Mouse (Mus musculus) lung, embryonic 16.5 days (tissue): ENCODE data around the gene Zfp598. TPM values are rescaled to one million over a fixed set of nuclear protein-coding genes. Genes with fewer than 3 reads are reported as not detected.

Experiments used
- ATAC-seq: fragments of 200-750 bp; cut with Nextera tagmentation; 2 replicates; pipeline ENCODE4 v1.8.0; 2017; ENCODE audit warnings: low read depth, mild to moderate bottlenecking, moderate library complexity
- H3K27ac ChIP-seq: fragments of 300-500 bp; sonication (generic); 2 replicates; pipeline ENCODE4 v1.5.1; 2014; ENCODE audit warnings: mild to moderate bottlenecking, control low read depth, low read length
- H3K27me3 ChIP-seq: fragments of 300-500 bp; sonication (generic); 2 replicates; pipeline ENCODE4 v1.6.1; 2014; ENCODE audit warnings: low read depth, low read length, mixed read lengths; ENCODE audit not compliant: control insufficient read depth, insufficient read depth
- H3K36me3 ChIP-seq: fragments of 300-500 bp; sonication (generic); 2 replicates; pipeline ENCODE4 v1.6.1; 2014; ENCODE audit warnings: low read length; ENCODE audit not compliant: control insufficient read depth, insufficient read depth
- H3K4me1 ChIP-seq: fragments of 300-500 bp; sonication (generic); replicated peaks from 2 replicates; pipeline ENCODE4 v1.6.1; 2014; ENCODE audit warnings: low read length, mixed read lengths; ENCODE audit not compliant: control insufficient read depth, insufficient read depth
- H3K4me2 ChIP-seq: fragments of 300-500 bp; sonication (generic); 2 replicates; pipeline ENCODE4 v1.6.1; 2014; ENCODE audit warnings: low read depth, low read length, control low read depth
- H3K4me3 ChIP-seq: fragments of 300-500 bp; sonication (generic); 2 replicates; pipeline ENCODE4 v1.5.1; 2014; ENCODE audit warnings: mild to moderate bottlenecking, low read length, control low read depth
- H3K9ac ChIP-seq: fragments of 300-500 bp; sonication (generic); 2 replicates; pipeline ENCODE4 v1.6.1; 2014; ENCODE audit warnings: low read length, control low read depth
- H3K9me3 ChIP-seq: fragments of 300-500 bp; sonication (generic); 2 replicates; pipeline ENCODE4 v1.6.1; 2016; ENCODE audit warnings: low read length; ENCODE audit not compliant: control insufficient read depth
- WGBS: fragments of 180-500 bp; shearing (Covaris S2); extraction: QIAGEN DNeasy Blood & Tissue Kit; methylation state at CpG from one replicate; pipeline ENCODE4 v1.1.7; 2014; 5-methylcytosine and 5-hydroxymethylcytosine counted together
- polyA plus RNA-seq: library from polyadenylated mRNA; unstranded; fragments of >200 nt; fragmentation: Nextera tagmentation; extraction: Ambion mirVana; gene quantifications from 2 replicates; pipeline ENCODE4 v1.2.1, GENCODE M21; 2015

Zfp598 gene
- 15.0 and 18.1 TPM in 2 replicates for polyA plus RNA-seq

DNA sequence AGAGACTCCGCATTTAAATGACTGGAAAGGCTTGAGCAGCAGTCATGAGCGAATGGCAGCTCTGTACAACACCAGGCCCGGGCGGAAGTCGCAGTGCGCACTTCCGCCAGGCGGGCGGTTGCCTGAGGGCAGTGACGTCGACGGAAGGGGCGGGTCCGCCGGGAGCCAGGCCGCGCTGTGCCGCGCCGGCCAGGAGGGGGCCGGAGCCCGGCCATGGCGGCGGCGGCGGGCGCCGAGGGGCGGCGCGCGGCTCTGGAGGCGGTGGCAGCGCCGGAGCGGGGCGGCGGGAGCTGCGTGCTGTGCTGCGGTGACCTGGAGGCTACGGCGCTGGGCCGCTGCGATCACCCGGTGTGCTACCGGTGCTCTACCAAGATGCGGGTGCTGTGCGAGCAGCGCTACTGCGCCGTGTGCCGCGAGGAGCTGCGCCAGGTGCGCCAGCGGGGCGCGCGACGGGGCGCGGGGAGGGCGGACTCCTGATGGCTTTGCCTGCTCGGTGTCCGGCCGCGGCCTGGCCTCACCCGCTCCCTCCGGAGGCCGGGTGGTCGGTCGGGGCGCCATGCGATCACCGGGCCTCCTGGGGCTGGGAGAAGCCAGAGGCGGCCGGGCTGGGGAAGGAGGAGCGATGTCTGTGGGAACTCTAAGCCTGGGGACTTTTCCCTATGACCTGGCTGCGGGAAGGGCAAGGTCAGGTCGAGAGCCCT lies at the start of gene Zfp598:
TSS of gene Zfp598 (plus strand) at position 143 of the 701 bp plus-strand sequence.
- peak; percentile 99 for ATAC-seq
- H3K9me3 ChIP-seq: no peaks in the 10 kb centered on the region
- peak within 1 kb of the TSS; percentile 90 for H3K4me2 ChIP-seq
- no peaks in the 10 kb centered on the region for H3K27me3 ChIP-seq
- H3K4me1 ChIP-seq: peaks cover 26% of the 10 kb centered on the region
- H3K4me3 ChIP-seq: peak within 1 kb of the TSS; percentile 97
- under 1% methylated on average over 29 of the region's 80 CpGs for WGBS
- H3K27ac ChIP-seq: peak within 1 kb of the TSS; percentile 79
- no peaks in the 10 kb centered on the region for H3K36me3 ChIP-seq
- peak within 1 kb of the TSS; percentile 94 for H3K9ac ChIP-seq

DNA sequence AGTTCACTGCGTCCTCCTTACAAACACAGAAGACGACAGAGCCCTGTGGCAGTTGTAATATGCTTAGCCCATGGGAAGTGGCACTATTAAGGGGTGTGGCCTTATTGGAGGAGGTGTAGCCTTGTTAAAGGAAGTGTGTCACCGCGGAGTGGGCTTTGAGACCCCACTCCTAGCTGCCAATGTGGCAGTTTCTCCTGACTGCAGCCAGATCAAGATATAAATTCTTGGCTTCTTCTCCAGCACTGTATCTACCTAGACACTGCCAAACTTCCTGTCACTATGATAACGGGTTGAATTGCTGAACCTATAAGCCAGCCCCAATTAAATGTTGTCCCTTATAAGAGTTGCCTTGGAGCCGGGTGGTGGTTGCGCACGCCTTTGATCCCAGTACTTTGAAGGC lies 44.0 kb upstream of the Zfp598 start:
- Histone ChIP-seq H3K4me3 (no peak overlapping the region), H3K9ac (no peak overlapping the region), H3K4me1 (no peaks in the 10 kb centered on the region), H3K4me2 (no peak overlapping the region), H3K9me3 (no peaks in the 10 kb centered on the region), H3K27ac (no peak overlapping the region), H3K36me3 (peaks cover 33% of the 10 kb centered on the region), H3K27me3 (no peaks in the 10 kb centered on the region)
- 94% methylated on average over 8 of the region's 8 CpGs for WGBS
- no peak for ATAC-seq

DNA sequence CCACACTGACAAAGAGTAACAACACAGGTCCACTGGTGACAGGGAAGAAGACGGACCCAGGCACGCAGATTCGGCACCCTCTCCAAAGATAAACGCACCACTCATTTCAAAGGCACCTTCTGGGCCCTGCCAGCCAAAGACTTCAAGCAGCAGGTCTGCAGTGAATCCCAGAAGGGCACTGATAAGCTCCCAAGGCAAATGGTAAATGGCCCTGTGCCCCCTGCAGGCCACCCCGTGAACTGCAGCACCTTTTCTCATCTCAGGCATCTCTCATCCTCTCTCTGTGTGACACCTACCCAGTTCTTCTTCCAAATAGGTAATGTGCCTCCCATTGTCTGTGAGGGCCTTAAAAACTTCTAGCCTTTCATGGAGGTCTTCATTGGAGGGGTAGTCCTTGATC lies 40.8 kb upstream of the Zfp598 start:
- Histone ChIP-seq H3K4me2 (no peak overlapping the region), H3K27me3 (no peaks in the 10 kb centered on the region), H3K4me1 (peaks cover 12% of the 10 kb centered on the region), H3K4me3 (no peak overlapping the region), H3K9ac (no peak overlapping the region), H3K27ac (no peak overlapping the region), H3K9me3 (no peaks in the 10 kb centered on the region), H3K36me3 (peaks cover 21% of the 10 kb centered on the region; the same call in 1 of the 2 replicates)
- no peak for ATAC-seq
- 30% methylated on average over 5 of the region's 5 CpGs for WGBS

DNA sequence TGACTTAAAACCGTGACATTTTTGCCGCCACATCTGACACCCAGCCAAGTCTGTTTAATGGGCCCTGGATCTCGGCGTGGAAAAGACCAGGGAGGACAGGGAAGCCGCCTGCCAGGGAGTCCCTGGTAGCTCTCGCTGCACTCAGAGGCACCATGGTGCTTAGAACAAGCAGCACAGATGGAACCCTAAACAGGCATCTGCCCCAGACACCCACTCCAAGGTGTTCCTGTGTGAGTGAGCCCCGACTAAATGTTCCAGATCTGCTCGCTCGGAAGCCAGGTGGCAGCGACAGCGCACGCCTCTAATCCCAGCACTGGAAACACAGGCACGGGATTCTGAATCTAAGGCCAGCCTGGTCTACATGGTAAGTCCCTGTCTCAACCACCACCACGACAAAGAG lies 39.4 kb upstream of the Zfp598 start:
- H3K9me3 ChIP-seq: no peaks in the 10 kb centered on the region
- peaks cover 17% of the 10 kb centered on the region for H3K4me1 ChIP-seq
- no peak overlapping the region for H3K9ac ChIP-seq
- WGBS: 87% methylated on average over 14 of the region's 14 CpGs
- H3K27ac ChIP-seq: no peak overlapping the region
- no peaks in the 10 kb centered on the region for H3K27me3 ChIP-seq
- H3K4me3 ChIP-seq: no peak overlapping the region
- H3K36me3 ChIP-seq: peaks cover 14% of the 10 kb centered on the region; the same call in 1 of the 2 replicates
- ATAC-seq: no peak
- H3K4me2 ChIP-seq: no peak overlapping the region

DNA sequence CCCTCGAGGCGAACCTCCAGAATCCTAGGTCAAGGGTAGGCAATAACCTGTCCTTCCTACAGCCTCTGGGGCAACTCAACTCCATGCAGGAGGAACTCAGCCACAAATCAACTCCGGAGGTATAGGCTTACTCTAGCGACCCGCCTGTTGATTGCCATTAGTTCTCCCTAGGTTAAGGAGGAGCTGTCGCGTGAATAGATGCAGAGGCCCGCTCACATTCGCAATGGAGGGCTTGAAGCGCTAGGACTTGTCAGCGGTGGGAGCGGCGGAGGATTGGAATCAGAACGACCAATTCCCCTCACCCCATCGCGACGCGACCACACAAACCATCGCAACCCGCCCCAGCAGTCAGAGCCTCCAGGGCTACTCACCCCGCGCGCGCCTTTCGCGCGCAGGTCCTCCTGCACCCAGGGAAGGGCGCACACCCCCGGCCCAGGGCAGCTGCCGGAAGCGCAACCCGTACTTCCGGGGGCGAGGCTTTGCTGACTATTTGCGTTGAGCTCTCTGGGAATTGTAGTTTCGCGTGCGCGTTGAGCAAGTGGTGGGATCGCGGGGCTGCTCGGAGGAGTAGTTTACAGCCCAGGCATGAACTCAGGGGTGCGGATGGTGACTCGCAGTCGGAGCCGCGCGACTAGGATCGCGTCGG lies 37.2 kb upstream of the Zfp598 start, which contains the start of the genes Tsc2 and Nthl1:
TSS of gene Tsc2 (minus strand) at position 464 of the 646 bp plus-strand sequence.
TSS of gene Nthl1 (plus strand) at position 514 of the 646 bp plus-strand sequence.
- ATAC-seq: peak; percentile 88
- 1% methylated on average over 51 of the region's 51 CpGs for WGBS
- Histone ChIP-seq H3K9me3 (no peaks in the 10 kb centered on the region), H3K4me1 (peaks cover 17% of the 10 kb centered on the region), H3K4me3 (peak within 1 kb of the TSS; percentile 79), H3K36me3 (peaks cover 9% of the 10 kb centered on the region; the same call in 1 of the 2 replicates), H3K4me2 (peak within 1 kb of the TSS; percentile 78), H3K9ac (peak within 1 kb of the TSS; percentile 88), H3K27me3 (no peaks in the 10 kb centered on the region), H3K27ac (peak within 1 kb of the TSS; percentile 97)

DNA sequence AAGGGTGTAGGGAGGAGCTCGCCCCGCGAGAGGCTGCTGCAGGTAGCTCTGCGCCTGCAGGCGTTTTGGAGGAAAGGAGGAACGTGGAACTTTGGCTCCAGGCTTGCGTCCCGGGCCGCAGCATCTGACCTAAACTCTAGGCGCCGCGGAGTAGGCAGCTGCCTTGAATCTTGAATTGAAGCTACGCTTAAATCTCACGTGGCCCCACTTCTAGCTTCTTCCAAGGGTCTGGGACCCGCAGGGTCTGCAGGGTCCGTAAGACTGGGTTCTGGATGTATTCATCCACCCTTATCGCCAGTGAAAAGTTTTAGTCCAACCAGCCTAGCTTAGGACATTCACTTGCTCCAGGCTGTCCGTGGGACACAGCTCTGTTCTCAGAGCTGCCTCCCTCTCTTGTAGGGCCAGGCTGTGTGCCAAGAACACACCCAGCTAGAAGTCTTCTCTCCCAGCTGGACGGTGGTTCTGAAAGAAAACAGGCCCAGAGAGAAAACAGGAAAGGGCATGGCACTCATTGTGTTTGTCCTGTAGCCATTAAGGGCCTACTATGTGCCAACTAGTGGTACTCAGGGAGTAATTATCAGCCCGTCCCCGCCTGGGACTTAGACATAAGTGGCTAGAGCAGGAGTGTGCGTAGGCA lies 36.6 kb upstream of the Zfp598 start:
- H3K4me2 ChIP-seq: peak overlapping the region; percentile 78
- peak overlapping the region; percentile 79 for H3K4me3 ChIP-seq
- peak overlapping the region; percentile 97 for H3K27ac ChIP-seq
- no peaks in the 10 kb centered on the region for H3K27me3 ChIP-seq
- H3K36me3 ChIP-seq: peaks cover 4% of the 10 kb centered on the region; the same call in 1 of the 2 replicates
- peak; percentile 84 for ATAC-seq
- peak overlapping the region; percentile 88 for H3K9ac ChIP-seq
- no peaks in the 10 kb centered on the region for H3K9me3 ChIP-seq
- WGBS: 5% methylated on average over 22 of the region's 22 CpGs
- peaks cover 17% of the 10 kb centered on the region for H3K4me1 ChIP-seq

DNA sequence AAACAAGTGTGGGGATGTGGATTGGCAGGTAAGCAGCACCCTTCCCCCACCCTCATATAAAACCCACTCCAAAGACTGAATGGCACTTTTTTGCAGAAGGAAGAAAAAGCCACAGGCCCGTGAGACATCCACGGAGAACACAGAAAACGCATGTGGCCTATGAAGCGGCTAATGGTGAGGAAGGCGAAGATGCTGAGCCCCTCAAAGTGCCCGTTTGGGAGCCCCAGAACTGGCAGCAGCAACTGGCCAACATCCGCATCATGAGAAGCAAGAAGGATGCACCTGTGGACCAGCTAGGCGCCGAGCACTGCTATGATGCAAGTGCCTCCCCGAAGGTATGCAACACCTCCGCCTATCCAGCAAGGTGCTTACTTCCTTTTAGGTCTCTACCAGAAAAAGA lies 35.7 kb upstream of the Zfp598 start:
- peaks cover 17% of the 10 kb centered on the region for H3K4me1 ChIP-seq
- ATAC-seq: no peak
- no peaks in the 10 kb centered on the region for H3K27me3 ChIP-seq
- H3K27ac ChIP-seq: peak overlapping the region; percentile 97
- 95% methylated on average over 11 of the region's 11 CpGs for whole genome bisulfite sequencing
- peak overlapping the region; percentile 88; the same call in 1 of the 2 replicates for H3K9ac ChIP-seq
- 0 out of 2 replicates have a peak, but pooled peaks cover 2% of the 10 kb centered on the region for H3K36me3 ChIP-seq
- no peak overlapping the region for H3K4me3 ChIP-seq
- H3K4me2 ChIP-seq: no peak overlapping the region
- no peaks in the 10 kb centered on the region for H3K9me3 ChIP-seq

DNA sequence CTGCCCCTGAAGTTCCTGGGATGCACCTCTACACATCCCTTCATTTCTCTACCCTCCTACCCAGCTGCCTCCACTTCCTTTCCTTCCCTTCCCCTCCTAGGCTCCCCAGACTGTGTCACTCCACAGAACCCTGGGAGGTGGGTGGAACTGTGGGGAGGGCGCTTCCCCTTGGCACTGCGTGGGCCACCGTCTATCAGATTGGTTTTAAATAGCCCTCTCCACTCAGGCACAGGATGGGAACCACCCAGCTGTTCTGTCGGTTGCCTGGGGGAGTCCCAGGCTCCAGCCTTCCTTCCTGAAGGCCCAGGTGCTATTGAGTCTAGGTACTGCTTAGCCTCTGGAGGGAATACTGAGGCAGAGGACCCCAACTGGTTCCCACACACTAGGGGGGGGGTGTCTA lies 34.5 kb upstream of the Zfp598 start:
- Histone ChIP-seq H3K9me3 (no peaks in the 10 kb centered on the region), H3K27me3 (no peaks in the 10 kb centered on the region), H3K27ac (no peak overlapping the region), H3K36me3 (0 out of 2 replicates have a peak, but pooled peaks cover 2% of the 10 kb centered on the region), H3K4me2 (no peak overlapping the region), H3K4me1 (peaks cover 22% of the 10 kb centered on the region), H3K4me3 (no peak overlapping the region), H3K9ac (no peak overlapping the region)
- 71% methylated on average over 4 of the region's 4 CpGs for WGBS
- ATAC-seq: no peak

DNA sequence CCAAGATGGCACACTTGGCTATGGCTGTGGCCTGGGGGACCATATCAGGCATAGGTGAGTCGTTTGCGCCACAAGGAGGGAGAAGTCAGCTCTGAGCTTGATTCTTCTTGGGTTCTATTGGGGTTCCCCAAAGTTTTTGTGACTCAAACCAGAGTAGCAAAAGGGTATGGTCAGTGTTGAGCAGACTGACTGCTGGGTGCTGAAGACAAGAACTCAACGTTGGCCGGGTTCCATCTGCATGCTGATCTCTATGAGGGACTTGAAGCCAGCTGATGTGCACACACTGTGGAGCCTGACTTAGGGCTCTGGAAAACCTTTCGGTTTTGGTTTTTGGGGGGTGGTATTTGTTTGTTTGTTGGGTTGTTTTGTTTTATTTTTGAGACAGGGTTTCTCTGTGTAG lies 33.8 kb upstream of the Zfp598 start:
- Histone ChIP-seq H3K36me3 (peaks cover 2% of the 10 kb centered on the region; the same call in 1 of the 2 replicates), H3K27ac (no peak overlapping the region)

More for the DNA sequence above, 33.8 kb upstream of the Zfp598 start:
- no peak overlapping the region for H3K9ac ChIP-seq
- no peaks in the 10 kb centered on the region for H3K27me3 ChIP-seq
- H3K4me2 ChIP-seq: no peak overlapping the region
- H3K9me3 ChIP-seq: no peaks in the 10 kb centered on the region
- H3K4me1 ChIP-seq: peaks cover 22% of the 10 kb centered on the region
- no peak for ATAC-seq
- WGBS: 89% methylated on average over 5 of the region's 5 CpGs
- H3K4me3 ChIP-seq: no peak overlapping the region
